Mouse (Mus musculus) inflammation-experienced regulatory T-cells, adult 6 months (primary cell): Measurements from ENCODE around the gene Alox15. TPM values are rescaled to one million over a fixed set of nuclear protein-coding genes. Genes with fewer than 3 reads are reported as not detected.
"Not testable (repeated sequence)": the region's sequence is repeated elsewhere in the genome, so short reads cannot be mapped to it uniquely, and the experiment has no call there.

Source experiments
- ATAC-seq: one replicate; pipeline ENCODE4 v1.8.0; 2017
- polyA plus RNA-seq, 3 experiments: library from polyadenylated mRNA; unstranded; fragments of 100-300 nt; shearing (Covaris generic); gene quantifications; one replicate each; pipeline ENCODE4 v1.2.1; 2017

Gene Alox15
- polyA plus RNA-seq: under 1 TPM; 0.24 to 0.59 (median 0.26) TPM

DNA sequence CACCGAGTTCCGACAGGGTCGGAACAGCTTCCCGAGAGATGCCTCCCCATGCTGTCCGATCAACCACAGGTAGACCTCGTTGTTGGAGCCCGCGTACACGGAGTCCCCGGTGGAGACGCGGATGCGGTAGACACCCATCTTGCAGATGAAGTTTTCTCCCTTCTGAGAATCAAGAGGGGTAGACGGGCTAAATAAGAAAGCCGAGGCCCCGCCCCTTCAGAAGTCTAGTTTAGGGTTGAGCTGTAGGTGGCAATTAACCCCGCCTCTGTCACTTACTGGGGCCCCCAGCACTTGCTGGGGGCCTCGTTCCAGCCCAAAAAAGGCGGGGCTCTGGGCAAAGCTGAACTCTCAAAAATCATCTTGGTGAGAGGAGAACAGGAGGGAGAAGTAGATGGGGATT is at the start of gene Alox15:
Gene Alox15 (minus strand): TSS at position 164 of the 400 bp plus-strand sequence.
- ATAC-seq: no peak

DNA sequence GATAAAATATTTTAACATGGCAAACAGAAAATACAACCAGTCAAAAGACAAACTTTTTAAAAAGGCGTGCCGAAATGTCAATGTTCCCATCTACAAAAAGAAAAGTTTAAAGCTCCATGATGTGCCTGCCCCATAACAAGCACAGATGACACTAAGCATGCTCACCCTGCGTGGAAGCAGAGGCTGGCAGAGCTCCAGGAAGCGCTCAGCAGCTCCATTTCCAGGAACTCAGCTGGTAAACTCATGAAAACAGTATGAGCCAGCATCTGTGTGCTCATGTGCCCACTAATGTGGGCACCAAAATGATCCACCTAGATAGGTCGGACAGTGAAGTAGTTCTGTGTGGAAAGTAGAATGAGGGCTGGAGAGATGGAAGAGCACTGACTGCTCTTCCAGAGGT is 37.6 kb upstream of the Alox15 start:
- no peak for ATAC-seq

DNA sequence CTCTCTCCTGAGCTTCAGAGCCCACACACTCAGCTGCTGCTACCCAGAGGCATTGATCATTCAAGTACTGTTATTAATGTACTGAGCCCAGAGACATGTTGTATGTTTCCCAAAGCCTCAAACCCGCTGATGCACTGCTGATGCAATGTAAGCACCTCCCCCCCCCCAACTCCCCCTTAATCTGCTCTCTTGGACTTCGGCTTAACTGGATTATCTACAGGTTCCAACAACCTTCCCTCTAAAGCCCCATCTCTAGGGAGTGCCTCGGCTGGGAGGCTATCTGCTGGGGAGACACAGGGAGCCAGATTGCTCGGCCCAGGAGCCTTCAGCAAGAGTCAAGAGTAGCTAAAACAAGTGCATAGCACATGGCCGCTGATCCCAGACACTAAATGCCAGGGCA is 35.6 kb upstream of the Alox15 start:
- ATAC-seq: no peak

DNA sequence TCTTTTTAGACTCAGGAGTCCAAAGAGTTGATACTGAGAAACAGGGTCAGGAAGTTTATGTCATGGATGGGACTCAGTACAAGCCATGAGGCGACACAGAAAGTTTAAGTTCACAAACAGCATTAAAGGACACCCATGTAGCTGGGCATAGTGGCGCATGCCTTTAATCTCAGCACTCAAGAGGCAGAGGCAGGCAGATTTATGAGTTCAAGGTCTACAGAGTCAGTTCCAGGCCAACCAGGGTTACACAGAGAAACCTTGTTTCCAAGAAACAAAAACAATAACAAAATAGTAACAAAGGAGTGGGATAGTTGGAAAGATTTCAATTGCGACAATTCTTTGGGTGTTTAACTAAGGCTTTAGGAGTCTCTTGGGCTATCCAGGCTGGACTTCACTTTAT is 32.3 kb upstream of the Alox15 start:
- no peak for ATAC-seq

DNA sequence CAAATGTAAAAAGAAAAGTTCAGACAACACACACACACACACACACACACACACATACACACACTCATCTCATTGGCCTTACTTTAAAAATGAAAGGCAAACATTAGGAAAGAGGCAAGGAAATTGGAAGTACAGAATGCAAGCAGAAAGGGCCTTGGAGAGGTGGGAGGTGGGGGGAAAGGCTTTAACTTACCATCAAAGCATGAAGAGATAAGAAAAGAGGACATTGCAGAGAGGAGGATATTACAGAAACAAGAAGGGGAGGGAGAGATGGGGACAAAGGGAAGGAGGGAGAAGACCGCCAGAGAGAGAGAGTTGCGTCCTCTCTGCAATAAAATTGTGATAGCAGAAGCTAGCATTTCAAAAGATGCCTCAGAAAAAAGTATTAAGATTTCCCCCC is 29.5 kb upstream of the Alox15 start:
- ATAC-seq: no peak

DNA sequence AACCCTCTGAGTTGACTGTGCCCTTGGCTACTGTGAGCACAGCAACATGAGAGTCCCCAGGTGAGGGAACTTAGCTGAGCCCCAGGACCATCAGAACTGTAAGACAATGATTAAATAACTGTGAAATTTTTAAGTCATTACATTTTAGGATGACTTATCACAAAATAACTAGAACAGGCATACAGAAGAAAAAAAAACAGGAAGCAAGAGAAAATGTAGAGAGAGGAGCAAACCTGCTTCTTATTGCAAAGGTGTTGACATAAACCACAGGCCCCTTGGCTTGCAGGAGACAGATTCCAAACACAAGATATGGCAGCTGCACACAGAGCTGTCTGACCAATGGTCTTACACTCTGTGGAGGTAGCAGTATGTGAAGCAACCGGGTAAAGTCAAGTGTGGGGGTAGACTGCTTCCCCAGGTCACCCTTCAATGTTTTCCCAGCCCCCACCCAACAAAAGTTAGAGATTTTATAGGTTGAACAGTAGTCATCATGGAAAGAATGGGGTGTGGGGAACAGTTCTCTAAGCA is 28.7 kb upstream of the Alox15 start:
- no peak for ATAC-seq

DNA sequence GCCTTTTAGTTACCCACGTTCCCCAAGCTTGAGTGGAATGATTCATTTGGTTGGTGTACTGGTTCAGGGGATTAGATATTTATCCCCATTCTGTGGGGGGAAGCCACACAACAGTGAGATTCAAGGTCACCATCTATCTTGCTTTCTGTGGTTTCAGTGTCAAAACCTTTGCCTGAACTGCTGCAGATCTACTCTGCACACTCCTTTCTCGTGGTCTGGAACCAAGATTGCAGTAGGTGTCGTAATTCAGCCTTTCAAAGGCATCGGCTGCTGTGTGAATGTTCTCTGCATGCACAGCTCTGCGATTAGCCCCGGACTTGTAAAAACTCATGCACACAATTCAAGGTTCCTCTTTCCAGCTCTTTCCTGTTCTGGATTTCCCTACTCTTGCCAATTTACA is 24.2 kb upstream of the Alox15 start:
- ATAC-seq: no peak

DNA sequence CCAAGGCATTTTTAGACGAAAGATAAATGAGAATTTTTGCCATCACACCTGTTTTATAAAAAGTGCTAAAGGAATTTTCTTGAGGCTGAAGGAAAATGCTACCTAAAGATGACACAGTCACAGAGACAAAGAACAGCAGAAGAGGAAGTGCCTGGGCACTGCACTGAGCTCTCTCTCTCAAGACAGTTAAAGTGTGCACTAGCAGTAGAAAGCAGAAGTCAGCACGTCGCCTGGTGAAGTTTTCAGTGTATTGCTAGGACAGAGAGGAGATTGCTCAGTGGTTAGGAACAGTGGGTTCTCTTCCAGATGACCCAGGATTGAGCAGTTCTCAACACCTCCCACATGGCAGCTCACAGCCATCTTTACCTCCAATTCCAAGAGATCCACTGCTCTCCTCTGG is 22.5 kb upstream of the Alox15 start:
- no peak for ATAC-seq

DNA sequence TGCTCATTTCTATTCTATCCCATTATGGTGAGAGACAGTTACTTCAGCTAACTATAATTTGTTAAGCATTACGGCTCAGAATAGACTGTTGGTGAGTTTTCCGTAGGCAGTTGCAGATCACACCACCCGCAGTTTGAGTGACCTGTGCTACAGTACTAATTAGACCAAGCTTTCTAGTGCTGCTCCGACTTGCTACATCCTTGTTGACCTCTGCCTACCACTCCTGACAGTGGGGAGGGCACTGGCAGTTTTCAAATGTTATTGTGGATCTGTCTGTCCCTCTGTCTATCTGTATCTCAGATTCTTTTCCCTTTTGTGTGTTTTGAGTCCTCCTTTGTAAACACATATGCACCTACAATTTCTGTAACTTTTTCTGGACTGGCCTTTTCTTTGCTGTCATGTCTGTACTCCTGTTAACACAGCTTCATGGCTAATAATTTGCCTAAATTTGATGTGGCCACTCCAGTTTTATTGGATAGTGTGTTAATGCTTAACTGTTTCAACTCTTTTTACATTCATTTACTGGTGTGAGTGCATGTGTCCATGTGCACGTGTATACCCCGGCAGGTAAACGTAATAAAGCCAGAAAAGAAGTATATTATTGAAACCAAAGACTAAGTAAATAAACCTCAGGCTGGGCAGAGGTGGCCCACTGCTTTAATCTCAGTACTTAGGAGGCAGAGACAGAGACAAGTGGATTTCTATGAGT is 21.2 kb upstream of the Alox15 start:
- no peak for ATAC-seq

DNA sequence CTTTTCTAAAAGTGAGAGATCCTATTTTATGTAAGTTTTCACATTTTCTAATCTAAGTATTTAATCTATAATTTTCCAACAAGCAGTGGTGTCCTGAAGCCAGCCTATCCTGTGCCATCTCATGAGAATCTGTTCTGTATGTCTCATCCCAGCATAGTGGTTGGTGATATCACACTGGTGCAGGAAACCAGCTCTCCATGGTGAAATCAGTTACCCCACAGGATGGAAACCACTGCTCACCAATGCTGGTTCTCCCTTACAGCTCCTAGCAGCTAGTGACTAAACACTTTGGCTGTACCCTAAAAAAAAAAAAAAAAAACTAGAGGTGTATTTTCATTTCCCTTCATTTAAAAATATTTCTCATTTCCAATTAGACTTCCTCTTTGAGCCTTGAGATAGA is 20.6 kb upstream of the Alox15 start:
- ATAC-seq: no peak

DNA sequence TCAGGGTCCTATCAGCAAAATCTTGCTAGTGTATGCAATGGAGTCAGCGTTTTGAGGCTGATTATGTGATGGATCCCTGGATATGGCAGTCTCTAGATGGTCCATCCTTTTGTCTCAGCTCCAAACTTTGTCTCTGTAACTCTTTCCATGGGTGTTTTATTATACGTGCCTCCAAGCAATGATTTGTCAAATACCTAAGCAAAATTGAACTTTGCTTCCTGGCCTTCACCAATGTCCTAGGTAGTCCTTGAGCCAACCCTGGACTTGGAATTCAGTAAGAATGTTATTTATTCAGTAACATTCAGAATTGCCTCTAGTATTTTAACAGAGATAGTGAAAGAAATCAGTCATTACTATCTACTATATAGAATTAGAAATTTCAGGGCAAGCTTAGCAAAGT is 16.8 kb upstream of the Alox15 start:
- not testable (repeated sequence) for ATAC-seq

DNA sequence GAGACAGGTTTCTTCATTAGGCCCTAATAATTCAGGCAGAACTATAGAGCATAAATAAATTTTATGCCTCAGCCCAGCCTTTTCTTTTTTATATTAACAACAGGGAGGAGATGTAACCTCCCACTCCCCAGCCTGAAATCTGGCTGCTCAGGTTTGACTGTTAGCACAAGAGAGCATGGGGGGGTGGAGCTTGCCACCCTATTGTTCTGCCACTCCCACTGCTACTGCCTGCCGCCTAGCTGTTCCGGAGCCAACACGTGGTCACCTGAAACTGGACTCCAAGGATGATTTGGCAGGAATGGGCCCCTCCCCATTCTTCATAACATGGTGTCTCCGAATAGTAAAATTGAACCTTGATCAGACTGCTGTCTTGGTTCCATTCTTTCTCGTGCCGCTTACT is 15.9 kb upstream of the Alox15 start:
- ATAC-seq: not testable (repeated sequence)

DNA sequence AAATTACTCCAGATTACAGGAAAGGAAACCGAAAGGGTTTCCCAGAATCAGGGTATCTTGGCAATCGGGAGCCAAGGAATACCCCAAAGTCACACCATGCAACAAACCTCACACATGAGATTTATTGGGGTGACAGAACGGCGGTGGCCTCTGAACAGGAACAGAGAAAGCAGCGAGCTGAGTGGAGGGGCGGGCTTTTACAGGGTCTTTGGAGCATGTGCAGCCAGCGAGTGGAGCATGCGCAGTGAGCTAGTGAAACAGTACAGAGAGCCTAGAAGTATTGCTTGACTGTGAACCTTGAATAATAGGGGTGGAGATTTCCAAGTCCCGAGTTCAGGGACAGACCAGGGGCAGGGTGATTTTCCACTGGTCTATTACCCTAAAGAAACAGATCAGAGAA is 3.2 kb downstream of the Alox15 start:
- no peak for ATAC-seq

DNA sequence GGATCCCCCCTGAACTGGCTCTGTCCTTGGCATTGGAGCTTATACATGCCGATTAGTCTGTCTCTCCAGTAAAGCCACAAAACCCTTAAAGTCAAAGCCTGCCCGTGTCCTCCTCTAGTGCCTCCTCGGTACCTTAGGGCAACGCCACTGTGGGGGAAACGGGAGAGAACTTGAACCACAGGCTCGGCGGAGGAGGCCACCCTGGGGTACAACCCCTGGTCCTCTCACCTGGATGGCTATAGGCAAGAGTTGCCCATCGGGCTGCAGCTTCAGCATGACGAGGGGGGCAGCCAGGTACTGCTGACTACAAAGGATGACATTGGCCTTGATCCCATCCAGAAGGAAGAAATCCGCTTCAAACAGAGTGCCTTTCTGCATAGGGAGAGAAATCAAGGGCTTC is 4.0 kb downstream of the Alox15 start:
- no peak for ATAC-seq

DNA sequence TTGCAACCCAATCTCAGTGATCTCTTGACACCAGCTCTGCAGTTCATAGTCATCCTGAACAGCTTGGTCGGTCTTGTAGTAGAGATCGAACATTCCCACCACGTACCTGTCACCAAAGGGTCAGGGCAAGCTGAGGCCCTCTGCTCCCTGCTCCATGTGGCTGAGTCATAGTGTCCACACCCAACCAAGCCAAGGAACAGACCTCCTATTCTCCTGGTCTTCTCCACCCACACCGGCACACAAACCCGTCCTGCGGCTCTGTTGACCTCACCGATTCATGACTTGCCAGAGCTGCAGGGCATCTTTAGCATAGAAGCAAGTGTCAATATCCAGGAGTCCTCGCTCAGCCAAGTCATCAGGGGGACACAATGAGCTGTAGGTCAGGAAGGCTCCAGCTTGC is 6.3 kb downstream of the Alox15 start:
- ATAC-seq: no peak

DNA sequence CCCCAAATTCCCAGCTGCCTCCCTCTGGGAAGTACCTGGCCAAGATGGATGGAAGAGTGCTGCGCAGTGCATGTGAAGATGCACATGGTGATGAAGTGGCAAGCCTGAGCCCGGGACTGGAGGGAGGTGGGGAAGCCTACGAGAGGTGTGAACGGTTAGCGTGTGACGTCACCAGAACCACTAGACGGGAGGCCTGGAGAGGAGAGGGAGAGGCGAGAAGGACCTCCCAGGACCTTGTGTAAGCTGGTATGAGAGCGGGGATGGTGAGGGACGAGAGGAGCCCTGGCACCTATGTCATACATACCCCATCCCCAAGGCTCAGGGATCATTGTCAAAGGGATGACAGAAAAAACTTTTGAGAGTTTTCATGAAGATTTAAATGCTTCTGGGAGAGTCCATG is 6.8 kb downstream of the Alox15 start:
- ATAC-seq: no peak

DNA sequence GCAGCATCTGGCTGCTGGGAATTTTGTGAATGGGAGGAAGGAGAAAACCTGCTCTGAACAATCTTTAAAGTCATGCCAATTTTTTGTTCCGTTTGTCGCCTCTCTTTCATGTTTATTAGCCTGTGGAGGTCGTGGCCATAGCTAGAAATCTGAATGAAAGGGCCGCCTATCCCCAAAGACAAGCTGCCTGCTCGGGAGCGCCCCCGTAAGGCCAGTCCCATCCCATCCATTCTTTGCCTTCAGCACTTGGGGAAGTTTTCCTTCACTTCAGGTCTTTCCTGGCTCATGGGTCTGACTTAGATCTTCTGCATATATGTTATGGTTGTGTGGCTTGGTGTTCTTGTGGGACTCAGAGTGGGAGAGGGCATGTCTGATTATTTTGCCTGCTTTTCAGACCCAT is 12.3 kb downstream of the Alox15 start:
- no peak for ATAC-seq

DNA sequence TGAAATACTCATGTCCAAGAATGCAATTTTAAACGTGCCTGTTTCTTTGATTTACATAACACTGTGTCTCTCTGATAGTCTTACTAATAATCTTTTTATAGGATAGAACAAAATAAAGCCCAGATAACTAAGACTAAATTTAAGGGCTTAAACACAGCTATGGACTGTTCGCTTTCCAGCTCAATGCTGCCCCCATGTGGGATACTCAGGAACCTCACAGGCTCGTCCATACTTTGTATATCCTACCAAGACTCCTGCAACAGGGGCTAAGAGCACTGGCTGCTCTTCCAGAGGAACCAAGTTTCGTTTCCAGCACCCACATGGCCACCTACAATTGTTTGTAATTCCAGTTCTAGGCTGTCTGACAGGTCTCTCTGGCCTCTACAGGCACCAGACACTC is 17.4 kb downstream of the Alox15 start:
- no peak for ATAC-seq

DNA sequence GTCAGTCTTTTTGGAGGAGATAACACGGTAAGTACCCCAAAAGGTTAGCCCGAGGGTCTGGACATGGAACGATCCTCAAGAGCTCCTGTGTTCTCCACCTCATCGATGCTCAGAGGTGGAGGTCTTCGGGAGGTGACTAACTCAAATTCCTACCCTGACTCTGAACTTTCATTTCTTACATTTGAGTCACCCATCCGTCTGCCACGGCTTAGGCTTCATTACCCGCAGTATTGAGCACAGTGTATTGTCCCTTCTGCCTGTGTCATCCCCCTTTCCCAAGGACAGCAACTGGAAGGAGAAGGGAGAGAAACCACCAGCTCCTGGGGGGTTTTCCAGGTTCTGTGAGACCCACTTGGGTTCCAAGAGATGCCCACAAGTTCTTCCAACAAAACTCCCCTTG is 27.1 kb downstream of the Alox15 start:
- no peak for ATAC-seq

DNA sequence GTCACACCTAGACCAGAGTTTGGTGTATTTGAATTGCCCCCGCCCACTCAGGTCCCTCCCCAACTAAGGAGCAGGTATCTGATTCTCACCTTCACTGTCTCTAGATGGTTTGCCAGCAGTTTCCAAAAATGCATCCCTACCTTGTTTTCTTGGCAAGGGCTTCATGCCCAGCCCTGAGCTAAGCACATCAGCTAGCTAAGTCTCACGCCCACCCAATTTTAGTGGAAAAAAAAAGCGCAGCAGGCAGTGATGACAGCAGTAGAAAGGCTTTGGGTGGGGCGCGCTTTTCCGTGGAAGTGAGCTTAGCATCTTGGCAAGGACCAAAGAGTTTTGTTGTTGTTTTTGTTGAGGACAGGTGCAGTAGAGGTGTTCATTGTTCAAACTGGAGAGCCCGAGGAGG is 29.3 kb downstream of the Alox15 start, which contains the start of gene Alox12e:
Gene Alox12e (minus strand): TSS at position 101 of the 400 bp plus-strand sequence.
- ATAC-seq: no peak

DNA sequence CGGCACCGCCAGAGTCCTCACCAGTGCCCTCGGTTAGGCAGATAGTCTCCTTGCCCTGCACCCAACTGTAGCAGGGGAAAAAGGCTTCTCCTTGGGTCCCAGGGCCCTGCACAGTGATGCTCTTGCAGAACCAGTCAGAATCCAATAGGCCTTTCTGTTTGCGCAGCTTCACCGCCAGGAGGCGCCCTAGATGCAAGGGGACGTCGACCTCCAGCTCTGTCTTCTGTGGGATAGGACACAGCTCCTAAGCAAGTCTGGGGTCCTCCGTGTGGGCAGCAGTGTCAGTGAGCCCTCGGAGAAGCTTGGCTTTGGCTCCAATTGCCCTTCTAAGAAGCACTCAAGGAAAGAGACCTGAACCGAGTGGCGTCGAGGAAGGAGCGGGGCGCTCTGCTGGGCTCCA is 30.2 kb downstream of the Alox15 start:
- ATAC-seq: no peak

DNA sequence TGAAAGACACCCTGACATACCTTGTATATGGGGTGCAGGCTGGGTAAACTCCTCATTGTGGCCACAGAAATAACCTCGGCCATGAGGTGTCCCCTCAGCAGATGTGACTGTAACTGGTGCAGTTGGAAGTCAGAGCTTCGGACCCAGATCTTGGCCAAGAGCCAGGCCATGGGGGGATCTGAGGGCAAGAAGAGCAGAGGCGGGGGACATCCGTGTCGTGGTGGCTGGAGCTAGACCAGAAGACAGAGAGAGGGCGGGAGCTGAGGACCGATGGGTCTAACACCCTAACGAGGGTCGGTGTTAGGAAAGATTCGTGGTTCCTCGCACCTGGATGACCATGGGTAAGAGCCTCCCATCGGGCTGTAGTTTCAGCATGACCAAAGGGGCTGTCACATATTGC is 32.2 kb downstream of the Alox15 start:
- no peak for ATAC-seq

DNA sequence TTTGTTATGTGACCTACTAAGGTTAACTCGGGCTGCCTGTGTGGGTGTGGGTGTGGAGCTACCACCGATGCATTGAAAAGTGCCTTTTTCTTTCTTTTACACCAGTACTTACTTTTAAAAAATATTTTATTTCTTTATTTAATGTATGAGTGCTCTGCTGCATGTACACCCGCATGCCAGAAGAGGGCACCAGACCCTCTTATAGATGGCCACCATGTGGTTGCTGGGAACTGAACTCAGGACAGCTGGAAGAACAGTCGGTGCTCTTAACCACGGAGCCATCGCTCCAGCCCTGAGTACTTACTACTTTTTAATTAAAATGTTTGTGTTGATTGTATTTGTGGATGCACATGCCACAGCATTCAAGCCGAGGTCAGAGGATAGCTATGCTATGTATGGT is 38.0 kb downstream of the Alox15 start:
- no peak for ATAC-seq

DNA sequence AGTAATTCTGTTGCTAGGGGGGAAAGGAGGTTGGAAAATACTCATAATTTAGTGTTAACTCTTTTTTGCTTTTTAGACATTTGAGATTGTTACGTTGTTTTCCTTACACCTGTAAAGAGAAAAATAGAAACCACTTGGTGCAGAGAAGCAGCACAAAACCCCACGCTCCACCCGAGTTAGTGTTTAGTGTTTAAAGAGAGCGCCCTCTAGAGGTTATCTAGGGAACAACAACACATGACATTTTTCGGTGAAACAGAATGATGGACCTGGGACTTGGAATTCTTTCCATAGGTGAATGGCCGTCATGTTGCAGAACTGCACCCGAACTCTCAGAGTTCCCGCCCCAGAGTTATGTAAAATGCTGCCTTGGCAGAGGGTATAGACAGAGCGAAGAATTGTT is 42.5 kb downstream of the Alox15 start:
- ATAC-seq: no peak

DNA sequence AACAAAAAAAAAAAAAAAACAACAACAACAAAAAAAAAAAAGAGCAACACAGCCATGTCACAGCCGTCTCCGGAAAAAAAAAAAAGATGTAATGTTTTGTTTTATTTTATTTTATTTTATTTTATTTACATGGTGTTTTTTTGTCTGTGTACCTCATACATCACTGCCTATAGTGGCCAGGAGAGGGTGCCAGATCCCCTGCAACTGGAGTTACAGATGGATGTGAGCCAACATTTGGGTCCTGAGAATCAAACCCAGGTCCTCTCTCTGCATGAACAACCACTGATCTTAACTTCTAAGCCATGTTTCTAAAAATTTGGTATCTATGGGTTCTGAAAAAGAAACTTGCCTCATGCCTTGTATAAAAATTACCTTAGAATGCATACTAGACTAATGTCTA is 43.5 kb downstream of the Alox15 start:
- ATAC-seq: no peak
